Mouse (Mus musculus): Measurements from ENCODE around the gene Fgf12. TPM values are rescaled to one million over a fixed set of nuclear protein-coding genes. Genes with fewer than 3 reads are reported as not detected.
A peak's percentile ranks its signal among the peaks of the same experiment; 100 is the strongest.

Fgf12 gene
- polyA plus RNA-seq (2014; fragmentation: Nextera tagmentation; extraction: Ambion mirVana): 56.6 and 79.8 TPM in 2 replicates

DNA sequence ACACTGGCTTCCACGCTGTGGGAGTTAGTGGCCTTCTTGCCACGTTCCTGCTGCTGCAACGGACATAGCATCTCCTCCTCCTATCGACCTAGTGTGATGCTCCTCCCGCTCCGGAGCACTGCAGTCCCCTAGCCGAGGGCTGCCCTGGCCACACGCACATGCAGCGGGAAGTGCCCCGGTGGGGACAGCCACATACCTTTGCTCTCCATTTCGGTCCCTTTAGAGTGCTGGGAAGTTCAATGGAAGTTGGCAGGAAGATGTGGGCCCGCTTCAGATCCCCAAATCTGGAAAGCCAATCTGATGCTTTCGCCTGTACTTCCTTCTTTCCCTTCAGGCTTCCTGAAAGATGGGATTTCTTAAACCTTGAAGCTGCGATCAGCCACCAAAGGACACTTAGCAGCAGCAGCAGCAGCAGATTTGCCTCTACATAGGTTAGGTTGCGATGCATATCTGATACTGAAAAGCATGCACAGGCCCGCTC, at the start of gene Fgf12:
Fgf12 (minus strand) TSS at position 431 of the 481 bp plus-strand sequence.
- peak; percentile 68 for ATAC-seq (ENCODE audit: low read depth)
- Histone ChIP-seq H3K27me3 (ENCODE audit: control insufficient read depth, insufficient read depth, low read length) (no peaks in the 10 kb centered on the region), H3K4me3 (ENCODE audit: low read depth, low read length) (peak within 1 kb of the TSS; percentile 56), H3K9ac (replicated peaks; ENCODE audit: low read depth, low read length) (peak within 1 kb of the TSS; percentile 53), H3K36me3 (ENCODE audit: control insufficient read depth, insufficient read depth, low read length) (no peaks in the 10 kb centered on the region), H3K27ac (ENCODE audit: low read depth, low read length) (peak within 1 kb of the TSS; percentile 76), H3K4me2 (ENCODE audit: low read depth, low read length) (peak within 1 kb of the TSS; percentile 82), H3K9me3 (ENCODE audit: control insufficient read depth, low read length) (no peaks in the 10 kb centered on the region), H3K4me1 (ENCODE audit: control insufficient read depth, insufficient read depth, low read length) (no peaks in the 10 kb centered on the region)
- WGBS: 2% methylated on average over 16 of the region's 16 CpGs

DNA sequence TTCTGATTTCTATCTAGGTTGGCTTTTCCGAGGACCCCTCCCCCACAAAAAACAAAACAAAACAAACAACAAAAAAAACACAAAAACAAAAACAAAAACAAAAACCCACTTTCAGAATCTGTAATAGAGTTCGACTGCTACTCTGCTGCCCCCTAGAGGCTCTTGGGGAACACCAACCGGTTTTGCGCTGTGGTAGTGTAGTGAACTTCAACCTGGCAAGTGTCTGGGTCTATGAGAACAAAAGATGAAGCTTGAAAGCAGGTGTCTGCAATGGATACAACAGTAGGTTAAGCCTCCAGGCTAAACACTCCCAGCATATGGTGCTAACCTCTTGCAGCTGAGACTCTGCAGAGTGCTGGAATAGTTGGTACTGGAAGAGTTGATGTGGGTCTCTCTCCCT, 40.2 kb upstream of the Fgf12 start:
- H3K9ac ChIP-seq (replicated peaks; ENCODE audit: low read depth, low read length): no peak overlapping the region
- H3K9me3 ChIP-seq (ENCODE audit: control insufficient read depth, low read length): no peaks in the 10 kb centered on the region
- H3K36me3 ChIP-seq (ENCODE audit: control insufficient read depth, insufficient read depth, low read length): no peaks in the 10 kb centered on the region
- ATAC-seq (ENCODE audit: low read depth): peak; percentile 70; the same call in 1 of the 2 replicates
- H3K4me3 ChIP-seq (ENCODE audit: low read depth, low read length): no peak overlapping the region
- H3K27me3 ChIP-seq (ENCODE audit: control insufficient read depth, insufficient read depth, low read length): no peaks in the 10 kb centered on the region
- H3K4me2 ChIP-seq (ENCODE audit: low read depth, low read length): no peak overlapping the region
- 4% methylated on average over 4 of the region's 4 CpGs for WGBS
- H3K4me1 ChIP-seq (ENCODE audit: control insufficient read depth, insufficient read depth, low read length): no peaks in the 10 kb centered on the region
- no peak overlapping the region for H3K27ac ChIP-seq (ENCODE audit: low read depth, low read length)

DNA sequence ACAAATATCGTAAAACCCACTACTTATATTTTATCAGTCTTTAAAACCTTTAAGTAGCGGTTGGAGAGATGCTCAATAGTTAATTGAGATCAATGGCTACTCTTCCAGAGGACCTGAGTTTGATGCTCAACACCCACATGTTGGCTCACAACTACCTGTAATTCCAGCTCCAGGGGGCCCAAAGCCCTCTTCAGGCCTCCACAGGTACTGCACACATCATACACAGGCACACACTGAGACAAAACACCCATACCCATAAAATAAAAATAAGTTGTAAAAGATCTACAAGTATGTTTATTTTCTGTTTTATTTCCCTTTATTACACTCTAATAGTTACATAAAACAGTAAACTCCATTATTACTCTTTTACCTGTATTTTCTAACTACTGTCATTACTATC, 17.4 kb upstream of the Fgf12 start:
- H3K4me2 ChIP-seq (ENCODE audit: low read depth, low read length): no peak overlapping the region
- no peak overlapping the region for H3K27ac ChIP-seq (ENCODE audit: low read depth, low read length)
- no peaks in the 10 kb centered on the region for H3K9me3 ChIP-seq (ENCODE audit: control insufficient read depth, low read length)
- 94% methylated on average over 2 of the region's 2 CpGs for whole genome bisulfite sequencing
- H3K9ac ChIP-seq (replicated peaks; ENCODE audit: low read depth, low read length): no peak overlapping the region
- ATAC-seq (ENCODE audit: low read depth): no peak
- H3K4me1 ChIP-seq (ENCODE audit: control insufficient read depth, insufficient read depth, low read length): no peaks in the 10 kb centered on the region
- no peaks in the 10 kb centered on the region for H3K36me3 ChIP-seq (ENCODE audit: control insufficient read depth, insufficient read depth, low read length)
- H3K4me3 ChIP-seq (ENCODE audit: low read depth, low read length): no peak overlapping the region
- H3K27me3 ChIP-seq (ENCODE audit: control insufficient read depth, insufficient read depth, low read length): no peaks in the 10 kb centered on the region

DNA sequence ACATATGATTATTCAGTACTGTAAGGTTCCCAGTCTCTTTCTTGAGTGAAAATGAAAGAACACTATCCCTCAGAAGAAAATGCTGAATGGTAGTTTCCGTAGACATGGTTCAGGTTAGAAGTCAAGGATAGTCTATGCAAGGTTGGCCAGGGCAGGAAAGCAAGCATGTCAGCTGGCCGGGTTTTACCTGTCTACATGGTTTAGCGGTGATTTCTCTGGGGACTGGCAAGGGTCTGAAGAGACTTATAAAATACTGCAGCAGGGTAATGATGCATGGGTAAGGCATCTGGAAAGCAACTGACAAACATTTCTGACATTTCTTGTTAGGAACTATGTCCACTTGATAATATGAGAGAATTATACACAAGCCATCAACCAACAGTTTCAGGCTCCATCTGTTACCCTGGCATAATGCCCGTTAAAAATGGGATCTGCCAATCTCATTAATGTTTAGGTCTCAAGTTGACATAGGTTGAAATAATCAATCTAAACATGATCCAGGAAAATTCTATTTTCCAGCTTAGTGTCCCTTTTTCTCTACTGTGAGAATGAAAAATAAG, 8.6 kb upstream of the Fgf12 start:
- peak; percentile 44; the same call in 1 of the 2 replicates for ATAC-seq (ENCODE audit: low read depth)
- 73% methylated on average over 4 of the region's 4 CpGs for WGBS

DNA sequence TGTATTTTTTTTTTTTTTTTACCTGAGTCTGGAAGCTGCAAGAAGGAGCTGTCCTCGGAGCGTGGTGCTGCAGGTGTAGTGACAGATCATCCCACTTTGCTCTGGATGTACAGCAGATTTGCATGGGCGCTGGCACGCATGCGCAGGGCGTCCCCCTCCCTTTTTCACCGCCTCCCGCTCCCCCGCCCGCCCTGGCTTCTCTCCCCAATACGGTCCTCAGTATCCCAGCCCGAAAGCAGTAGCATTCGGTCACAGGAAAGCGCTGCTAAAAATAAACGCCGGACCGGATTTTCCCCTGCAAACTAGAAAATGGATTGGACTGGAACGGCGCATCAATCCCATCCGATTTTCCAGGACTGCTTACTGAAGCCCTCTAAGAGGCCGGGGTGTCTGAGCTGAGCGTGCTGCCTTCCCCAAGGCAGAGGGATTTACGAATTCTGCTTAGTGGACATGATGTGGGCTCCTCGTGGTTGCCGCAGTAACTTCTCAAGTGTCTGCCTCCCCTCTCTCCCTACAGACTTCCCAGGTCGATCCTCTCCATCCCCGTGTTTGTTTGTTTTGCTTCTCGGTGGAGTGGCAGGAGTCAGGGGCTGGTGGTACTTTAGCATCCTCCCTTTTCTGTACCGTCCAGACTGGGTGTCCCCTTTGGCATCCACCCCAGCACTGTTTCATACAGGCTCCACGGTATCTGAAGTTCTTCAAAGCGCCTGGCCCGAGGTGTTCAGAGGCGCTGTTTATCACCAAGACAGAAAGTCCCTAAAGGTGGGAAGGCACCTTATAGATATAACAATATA, 453 bp upstream of the Fgf12 start:
- H3K9ac ChIP-seq (replicated peaks; ENCODE audit: low read depth, low read length): peak overlapping the region; percentile 53
- no peaks in the 10 kb centered on the region for H3K27me3 ChIP-seq (ENCODE audit: control insufficient read depth, insufficient read depth, low read length)
- H3K9me3 ChIP-seq (ENCODE audit: control insufficient read depth, low read length): no peaks in the 10 kb centered on the region
- H3K4me3 ChIP-seq (ENCODE audit: low read depth, low read length): peak overlapping the region; percentile 56
- ATAC-seq (ENCODE audit: low read depth): peak; percentile 97
- no peaks in the 10 kb centered on the region for H3K4me1 ChIP-seq (ENCODE audit: control insufficient read depth, insufficient read depth, low read length)
- H3K4me2 ChIP-seq (ENCODE audit: low read depth, low read length): peak overlapping the region; percentile 82
- peak overlapping the region; percentile 76 for H3K27ac ChIP-seq (ENCODE audit: low read depth, low read length)
- WGBS: under 1% methylated on average over 33 of the region's 33 CpGs
- H3K36me3 ChIP-seq (ENCODE audit: control insufficient read depth, insufficient read depth, low read length): no peaks in the 10 kb centered on the region

More for the DNA sequence above, 8.6 kb upstream of the Fgf12 start:
- Histone ChIP-seq H3K9ac (replicated peaks; ENCODE audit: low read depth, low read length) (no peak overlapping the region), H3K27me3 (ENCODE audit: control insufficient read depth, insufficient read depth, low read length) (no peaks in the 10 kb centered on the region), H3K4me2 (ENCODE audit: low read depth, low read length) (no peak overlapping the region), H3K4me3 (ENCODE audit: low read depth, low read length) (no peak overlapping the region), H3K4me1 (ENCODE audit: control insufficient read depth, insufficient read depth, low read length) (no peaks in the 10 kb centered on the region), H3K27ac (ENCODE audit: low read depth, low read length) (no peak overlapping the region), H3K36me3 (ENCODE audit: control insufficient read depth, insufficient read depth, low read length) (no peaks in the 10 kb centered on the region), H3K9me3 (ENCODE audit: control insufficient read depth, low read length) (no peaks in the 10 kb centered on the region)

DNA sequence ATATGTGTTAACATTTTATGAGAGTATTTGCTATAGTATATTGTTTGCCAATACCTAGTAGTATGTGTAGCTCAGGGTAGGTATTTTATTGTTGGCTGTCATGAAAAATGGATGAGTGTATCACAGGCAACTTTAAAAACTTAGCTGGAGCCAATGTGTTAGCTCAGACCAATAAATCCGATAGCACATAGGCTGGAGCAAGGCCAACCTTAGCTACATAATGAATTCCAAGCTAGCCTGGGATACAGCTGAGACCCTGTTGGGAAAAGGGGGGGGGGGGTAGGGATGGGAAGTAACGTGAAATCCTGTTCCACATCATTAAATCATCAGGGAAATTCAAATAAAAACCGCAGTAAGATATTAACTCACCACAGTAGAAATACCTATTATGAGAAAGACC, 18.4 kb downstream of the Fgf12 start:
- Histone ChIP-seq H3K4me1 (ENCODE audit: control insufficient read depth, insufficient read depth, low read length) (no peaks in the 10 kb centered on the region), H3K4me3 (ENCODE audit: low read depth, low read length) (no peak overlapping the region), H3K9me3 (ENCODE audit: control insufficient read depth, low read length) (no peaks in the 10 kb centered on the region), H3K9ac (replicated peaks; ENCODE audit: low read depth, low read length) (no peak overlapping the region), H3K36me3 (ENCODE audit: control insufficient read depth, insufficient read depth, low read length) (no peaks in the 10 kb centered on the region), H3K4me2 (ENCODE audit: low read depth, low read length) (no peak overlapping the region), H3K27ac (ENCODE audit: low read depth, low read length) (no peak overlapping the region), H3K27me3 (ENCODE audit: control insufficient read depth, insufficient read depth, low read length) (no peaks in the 10 kb centered on the region)
- no peak for ATAC-seq (ENCODE audit: low read depth)
- 59% methylated on average over 3 of the region's 3 CpGs for WGBS

DNA sequence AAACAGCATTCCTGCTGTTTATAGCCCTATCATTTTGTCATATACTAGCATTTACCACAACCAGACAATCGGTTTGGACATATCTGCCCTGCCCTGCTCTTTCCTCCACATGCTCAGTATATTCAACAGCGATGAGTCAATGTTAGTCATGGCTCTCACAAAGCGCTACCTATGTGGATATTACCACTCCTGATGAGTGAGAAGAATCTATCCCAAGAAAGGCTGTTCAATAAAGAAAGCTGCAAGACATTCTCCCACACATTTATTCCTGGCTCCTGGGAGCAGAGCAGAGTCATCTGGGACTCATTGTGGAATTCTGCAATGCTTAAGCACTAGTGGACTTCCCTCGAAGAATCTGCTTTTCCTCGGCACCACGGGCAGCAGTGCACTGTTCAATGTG, 26.1 kb downstream of the Fgf12 start:
- H3K9ac ChIP-seq (replicated peaks; ENCODE audit: low read depth, low read length): no peak overlapping the region
- H3K27me3 ChIP-seq (ENCODE audit: control insufficient read depth, insufficient read depth, low read length): no peaks in the 10 kb centered on the region
- no peaks in the 10 kb centered on the region for H3K9me3 ChIP-seq (ENCODE audit: control insufficient read depth, low read length)
- no peaks in the 10 kb centered on the region for H3K4me1 ChIP-seq (ENCODE audit: control insufficient read depth, insufficient read depth, low read length)
- no peak overlapping the region for H3K4me2 ChIP-seq (ENCODE audit: low read depth, low read length)
- no peak overlapping the region for H3K4me3 ChIP-seq (ENCODE audit: low read depth, low read length)
- WGBS: 87% methylated on average over 6 of the region's 6 CpGs
- ATAC-seq (ENCODE audit: low read depth): no peak
- H3K27ac ChIP-seq (ENCODE audit: low read depth, low read length): no peak overlapping the region
- no peaks in the 10 kb centered on the region for H3K36me3 ChIP-seq (ENCODE audit: control insufficient read depth, insufficient read depth, low read length)

DNA sequence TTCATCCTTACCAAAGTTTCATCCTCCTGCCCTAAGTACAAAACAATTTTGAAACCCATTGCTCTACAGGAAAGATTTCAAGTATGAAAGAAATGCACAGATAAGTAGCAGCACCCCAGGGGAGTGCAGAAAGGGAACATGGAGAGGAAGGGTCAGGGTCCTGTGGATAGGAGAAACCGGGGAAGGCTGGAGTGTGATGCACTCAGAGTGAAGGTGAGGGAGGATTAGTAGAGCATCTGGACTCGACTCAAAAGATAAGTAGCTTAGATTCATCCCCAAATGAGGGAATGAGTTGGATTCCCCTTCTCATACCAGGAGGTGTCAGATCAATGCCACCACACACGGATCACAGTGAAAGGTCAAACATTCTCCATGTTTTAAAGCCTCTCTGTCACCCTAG, 46.2 kb downstream of the Fgf12 start:
- ATAC-seq (ENCODE audit: low read depth): no peak

DNA sequence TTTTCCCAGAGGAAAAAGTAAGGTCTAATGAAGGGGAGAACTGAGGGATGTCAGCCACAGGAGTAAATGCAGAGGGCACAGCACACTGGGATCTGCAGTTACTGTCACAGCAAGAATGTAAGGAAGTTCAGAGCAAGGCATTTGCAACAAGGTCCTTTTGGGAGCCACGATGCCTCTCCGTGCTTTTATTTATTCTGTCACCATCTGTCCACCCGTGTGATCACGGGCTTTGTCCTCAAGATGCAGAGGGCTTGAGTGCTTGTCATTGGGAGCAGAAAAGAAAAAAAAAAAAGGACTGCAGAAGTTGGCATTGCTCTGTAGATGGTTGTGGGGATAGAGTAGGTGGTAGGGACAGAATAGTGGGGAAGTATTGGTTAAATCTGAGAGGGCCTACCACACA, 52.5 kb downstream of the Fgf12 start:
- Histone ChIP-seq H3K27ac (ENCODE audit: low read depth, low read length) (no peak overlapping the region), H3K9ac (replicated peaks; ENCODE audit: low read depth, low read length) (no peak overlapping the region), H3K36me3 (ENCODE audit: control insufficient read depth, insufficient read depth, low read length) (no peaks in the 10 kb centered on the region), H3K9me3 (ENCODE audit: control insufficient read depth, low read length) (no peaks in the 10 kb centered on the region), H3K4me1 (ENCODE audit: control insufficient read depth, insufficient read depth, low read length) (no peaks in the 10 kb centered on the region), H3K4me3 (ENCODE audit: low read depth, low read length) (no peak overlapping the region), H3K27me3 (ENCODE audit: control insufficient read depth, insufficient read depth, low read length) (no peaks in the 10 kb centered on the region), H3K4me2 (ENCODE audit: low read depth, low read length) (no peak overlapping the region)
- ATAC-seq (ENCODE audit: low read depth): no peak
- WGBS: 69% methylated on average over 4 of the region's 4 CpGs

More for the DNA sequence above, 46.2 kb downstream of the Fgf12 start:
- Histone ChIP-seq H3K36me3 (ENCODE audit: control insufficient read depth, insufficient read depth, low read length) (no peaks in the 10 kb centered on the region), H3K27ac (ENCODE audit: low read depth, low read length) (no peak overlapping the region), H3K4me1 (ENCODE audit: control insufficient read depth, insufficient read depth, low read length) (no peaks in the 10 kb centered on the region), H3K4me3 (ENCODE audit: low read depth, low read length) (no peak overlapping the region), H3K9me3 (ENCODE audit: control insufficient read depth, low read length) (no peaks in the 10 kb centered on the region), H3K9ac (replicated peaks; ENCODE audit: low read depth, low read length) (no peak overlapping the region), H3K27me3 (ENCODE audit: control insufficient read depth, insufficient read depth, low read length) (no peaks in the 10 kb centered on the region), H3K4me2 (ENCODE audit: low read depth, low read length) (no peak overlapping the region)
- WGBS: 84% methylated on average over 3 of the region's 3 CpGs
